Mouse (Mus musculus): ENCODE results near the gene Gm9857. TPM values are rescaled to one million over a fixed set of nuclear protein-coding genes. Genes with fewer than 3 reads are reported as not detected.
A peak's percentile ranks its signal among the peaks of the same experiment; 100 is the strongest.

The Gm9857 gene
- total RNA-seq (2017), result not detected in 2 replicates

DNA sequence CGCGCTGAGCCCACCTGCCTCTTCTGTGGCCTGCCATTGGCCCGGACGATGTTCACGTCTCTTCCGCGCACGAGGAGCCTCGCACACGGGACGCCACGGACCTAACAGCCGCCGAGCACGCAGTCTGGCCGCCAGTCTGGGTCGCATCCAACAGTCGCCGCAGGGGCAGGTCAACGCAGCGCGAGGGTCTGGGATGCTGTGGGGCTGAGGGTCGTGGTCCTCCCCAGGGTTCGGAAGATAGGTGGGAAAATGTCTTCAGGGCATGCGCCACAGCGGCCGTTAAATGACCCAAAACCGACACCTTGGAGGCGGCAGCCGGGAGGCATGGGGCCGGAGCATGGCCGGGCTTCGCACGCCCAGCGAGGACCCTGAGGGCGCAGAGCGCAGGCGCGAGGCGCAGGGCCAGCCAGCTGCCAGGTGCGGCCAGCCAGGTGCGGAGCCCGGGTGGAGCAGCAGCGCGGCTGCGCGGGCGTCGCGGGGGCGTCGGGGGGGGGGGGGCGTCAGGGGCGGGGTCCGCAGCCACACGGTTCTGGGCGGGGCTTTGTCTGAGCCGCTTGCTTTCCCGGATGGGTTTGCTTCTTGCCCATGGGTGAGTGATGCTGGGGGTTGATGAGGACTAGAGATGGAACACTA is at the start of gene Gm9857:
Gene Gm9857, minus strand, starts transcription at position 445 of the 633 bp plus-strand sequence.
- no peak for ATAC-seq (replicated peaks; ENCODE audit: low read depth, poor library complexity, severe bottlenecking)

DNA sequence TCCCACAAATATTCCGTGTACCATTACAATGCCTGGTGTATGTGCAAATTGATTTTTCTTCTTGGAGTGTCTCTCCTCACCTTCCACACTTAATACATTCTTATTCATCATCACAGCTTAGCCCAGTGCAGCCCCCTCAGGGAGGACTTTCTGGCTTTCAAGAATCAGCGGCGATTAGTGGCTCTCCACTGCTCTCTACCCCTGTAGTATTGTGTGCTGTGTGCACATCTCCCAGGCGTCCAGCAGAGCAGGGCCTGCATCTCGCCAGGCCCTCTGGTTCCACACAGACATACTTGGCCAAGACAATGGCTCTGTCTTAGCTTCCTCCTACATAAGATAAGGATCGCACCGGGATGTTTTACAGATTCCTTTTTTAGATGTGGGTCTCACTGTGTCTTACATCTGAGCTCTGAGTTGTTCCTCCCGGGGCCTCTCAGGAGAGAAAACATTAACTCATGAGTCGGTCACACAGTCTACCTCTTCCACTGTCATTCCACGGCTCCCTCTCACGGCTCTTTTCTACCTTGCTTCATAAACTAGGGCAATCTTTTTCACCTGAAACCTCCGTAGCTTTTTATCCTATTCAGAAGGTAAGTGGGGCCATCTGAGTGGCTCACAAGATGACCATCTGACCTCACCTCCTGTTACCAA is 46.9 kb upstream of the Gm9857 start:
- no peak for ATAC-seq (replicated peaks; ENCODE audit: low read depth, poor library complexity, severe bottlenecking)

DNA sequence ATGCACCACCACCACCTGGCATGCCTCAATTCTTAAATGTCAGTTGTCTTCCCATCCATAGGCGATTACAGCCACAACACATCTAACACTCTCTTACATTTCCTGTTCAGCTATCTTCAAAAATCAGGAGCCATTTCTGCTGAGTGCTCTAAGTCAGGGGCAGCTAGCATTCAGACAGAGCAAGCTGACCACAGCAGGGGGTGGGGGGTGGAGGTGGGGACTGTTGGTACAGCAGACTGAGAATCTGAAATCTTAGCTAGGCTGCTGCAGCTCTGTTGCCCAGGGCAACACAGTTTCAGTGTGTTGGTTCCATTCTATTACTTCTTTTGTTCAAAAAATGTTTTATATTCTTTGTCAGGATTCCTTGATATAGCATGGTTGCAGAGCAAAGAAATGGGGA is 46.3 kb upstream of the Gm9857 start:
- ATAC-seq (replicated peaks; ENCODE audit: low read depth, poor library complexity, severe bottlenecking), result 0 out of 2 replicates have a peak, but pooled peaks have one; percentile 43

DNA sequence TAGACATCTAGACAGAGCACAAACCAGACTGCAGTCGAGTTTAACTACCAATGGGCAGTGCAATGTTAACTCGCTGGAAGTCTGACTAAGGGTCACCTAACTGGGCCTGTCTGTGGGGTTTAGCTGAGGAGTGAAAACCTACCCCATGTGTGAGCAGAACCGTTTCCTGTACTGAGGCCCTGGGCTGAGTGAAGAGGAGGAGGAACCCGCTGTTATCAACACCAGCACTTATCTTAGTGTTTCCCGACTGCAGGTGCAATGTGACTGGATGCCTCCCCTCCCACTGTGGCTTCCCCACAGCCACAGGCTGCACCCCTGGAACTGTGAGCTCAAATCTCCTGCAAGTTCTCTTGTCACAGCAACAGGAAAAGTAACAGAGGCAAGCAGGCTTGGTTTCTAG is 43.7 kb upstream of the Gm9857 start:
- peak; percentile 63; the same call in 1 of the 2 replicates for ATAC-seq (replicated peaks; ENCODE audit: low read depth, poor library complexity, severe bottlenecking)

DNA sequence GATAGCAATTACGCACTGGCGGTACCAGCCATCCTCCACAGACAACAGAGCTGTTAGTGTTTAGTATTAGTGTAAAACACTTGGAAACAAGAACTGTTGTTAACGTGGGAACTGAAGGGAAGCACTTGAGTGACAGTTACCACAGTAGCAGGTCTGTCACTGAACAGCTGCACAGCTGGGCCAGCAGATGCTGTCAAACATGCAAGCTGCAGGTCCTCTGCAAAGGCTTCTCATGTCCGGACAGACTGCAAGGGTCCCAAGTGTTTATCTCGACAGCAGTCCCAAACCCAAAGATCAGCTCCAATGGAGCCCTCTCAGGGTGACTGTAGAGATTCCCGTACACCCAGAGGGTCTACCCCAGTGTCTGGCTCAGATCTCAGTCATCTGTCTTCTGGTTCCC is 41.7 kb upstream of the Gm9857 start:
- ATAC-seq (replicated peaks; ENCODE audit: low read depth, poor library complexity, severe bottlenecking), result 0 out of 2 replicates have a peak, but pooled peaks have one; percentile 11

DNA sequence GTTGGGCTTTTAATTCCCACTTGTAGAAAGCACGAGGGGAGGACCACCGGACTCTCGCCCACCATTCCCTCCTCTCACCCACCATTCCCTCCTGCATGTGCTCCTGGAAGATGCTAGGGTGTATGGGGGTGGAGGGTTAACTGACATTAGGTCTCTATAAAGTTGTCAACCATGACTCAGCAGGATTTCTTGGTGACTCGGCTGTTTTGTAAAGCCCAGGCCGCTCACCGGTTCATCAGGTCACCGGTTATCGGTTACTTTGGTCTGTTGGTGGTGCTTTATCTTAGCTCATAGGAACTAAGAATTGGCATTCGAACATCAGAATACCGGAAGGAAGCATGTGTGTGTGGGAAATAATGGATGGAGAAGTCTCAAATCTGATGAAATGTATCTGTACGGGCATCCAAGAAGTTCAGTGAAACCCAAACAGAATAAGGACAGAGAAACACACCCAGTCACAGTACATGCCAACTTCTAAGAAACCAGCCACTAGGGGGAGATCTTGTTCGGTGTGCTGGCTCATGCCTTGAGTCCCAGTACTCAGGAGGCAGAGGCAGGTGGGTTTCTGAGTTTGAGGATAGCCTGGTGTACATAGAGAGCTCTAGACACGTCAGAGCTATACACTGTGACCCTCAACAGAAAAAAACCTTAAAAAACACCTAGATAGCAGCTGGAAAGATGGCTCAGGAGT is 37.2 kb upstream of the Gm9857 start:
- ATAC-seq (replicated peaks; ENCODE audit: low read depth, poor library complexity, severe bottlenecking), result peak; percentile 62

DNA sequence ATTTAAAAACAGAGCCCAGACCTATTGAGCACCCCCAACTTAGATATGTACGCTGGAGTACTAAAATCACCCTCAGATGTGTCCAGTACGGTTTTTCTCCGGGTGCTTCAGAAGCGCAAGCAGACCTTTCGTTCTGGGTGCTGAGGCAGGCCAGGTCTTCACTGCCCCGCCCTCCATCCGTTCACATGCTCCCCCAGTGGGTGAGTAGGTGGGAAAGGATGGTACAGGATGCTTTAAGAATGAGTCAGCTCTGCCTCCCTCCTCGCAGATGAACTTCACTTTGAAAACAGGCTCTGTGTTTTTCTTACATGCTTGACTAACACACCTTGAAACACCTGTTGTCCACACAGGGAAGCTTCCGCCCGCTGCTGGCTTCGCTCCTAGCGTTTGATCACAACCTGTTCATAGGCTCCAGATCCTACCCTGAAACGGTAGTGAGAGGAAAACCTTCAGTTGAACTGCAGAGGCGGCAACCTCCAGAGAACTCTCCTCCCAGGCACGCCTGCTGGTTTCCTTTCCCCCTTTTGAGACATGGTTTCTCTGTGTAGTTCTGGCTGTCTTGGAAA is 34.8 kb upstream of the Gm9857 start:
- no peak for ATAC-seq (replicated peaks; ENCODE audit: low read depth, poor library complexity, severe bottlenecking)

DNA sequence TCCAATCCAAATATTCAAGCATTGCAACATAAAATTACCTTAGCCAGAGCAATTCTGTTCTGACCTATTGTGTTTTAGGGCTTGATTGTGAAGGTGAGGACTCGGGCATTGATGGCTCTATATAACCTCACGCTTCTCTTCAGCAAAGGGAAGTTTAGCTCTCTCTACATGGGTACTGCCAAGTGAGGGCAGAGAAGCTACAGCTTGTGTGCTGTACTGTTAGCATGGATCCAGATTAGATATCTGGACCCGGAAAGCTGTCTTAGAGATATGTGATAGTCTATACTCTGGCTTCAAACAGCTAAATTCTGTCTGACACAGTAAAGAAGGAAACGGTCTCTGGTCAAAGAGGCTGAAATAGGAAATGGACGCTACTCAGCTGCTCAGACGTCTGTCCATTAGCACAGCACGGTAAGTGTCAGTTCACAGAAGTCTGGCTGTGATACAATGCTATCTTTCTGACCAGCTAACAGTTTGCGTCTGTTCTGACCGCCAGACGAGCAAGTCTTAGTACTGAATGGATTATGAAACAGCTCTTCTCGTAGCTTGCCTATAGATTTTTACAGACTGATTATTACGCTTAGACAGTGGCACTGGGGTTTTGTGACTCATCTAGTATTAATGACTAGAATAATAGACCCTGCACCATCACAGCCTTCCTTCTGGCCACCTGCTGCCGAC is 33.9 kb upstream of the Gm9857 start:
- ATAC-seq (replicated peaks; ENCODE audit: low read depth, poor library complexity, severe bottlenecking), result no peak

DNA sequence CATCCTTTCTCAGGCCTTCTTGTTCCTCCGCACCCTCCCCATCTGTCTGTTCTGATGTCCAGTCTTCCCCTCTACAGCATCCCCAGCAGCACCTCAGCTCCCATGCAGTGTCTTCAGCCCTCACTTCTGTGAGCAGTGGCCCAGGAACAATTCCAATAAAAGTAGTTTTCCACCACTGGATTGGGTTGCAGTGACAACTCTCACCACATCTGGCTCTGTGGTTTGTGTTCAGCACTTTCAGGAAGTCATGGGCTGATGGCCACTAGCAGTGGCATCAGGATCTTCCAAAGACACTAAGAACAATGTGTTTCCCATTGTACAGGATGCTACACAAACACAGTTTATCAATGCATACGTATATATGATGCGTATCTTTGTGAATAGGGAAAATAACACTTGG is 25.8 kb upstream of the Gm9857 start:
- peak; percentile 70 for ATAC-seq (replicated peaks; ENCODE audit: low read depth, poor library complexity, severe bottlenecking)

DNA sequence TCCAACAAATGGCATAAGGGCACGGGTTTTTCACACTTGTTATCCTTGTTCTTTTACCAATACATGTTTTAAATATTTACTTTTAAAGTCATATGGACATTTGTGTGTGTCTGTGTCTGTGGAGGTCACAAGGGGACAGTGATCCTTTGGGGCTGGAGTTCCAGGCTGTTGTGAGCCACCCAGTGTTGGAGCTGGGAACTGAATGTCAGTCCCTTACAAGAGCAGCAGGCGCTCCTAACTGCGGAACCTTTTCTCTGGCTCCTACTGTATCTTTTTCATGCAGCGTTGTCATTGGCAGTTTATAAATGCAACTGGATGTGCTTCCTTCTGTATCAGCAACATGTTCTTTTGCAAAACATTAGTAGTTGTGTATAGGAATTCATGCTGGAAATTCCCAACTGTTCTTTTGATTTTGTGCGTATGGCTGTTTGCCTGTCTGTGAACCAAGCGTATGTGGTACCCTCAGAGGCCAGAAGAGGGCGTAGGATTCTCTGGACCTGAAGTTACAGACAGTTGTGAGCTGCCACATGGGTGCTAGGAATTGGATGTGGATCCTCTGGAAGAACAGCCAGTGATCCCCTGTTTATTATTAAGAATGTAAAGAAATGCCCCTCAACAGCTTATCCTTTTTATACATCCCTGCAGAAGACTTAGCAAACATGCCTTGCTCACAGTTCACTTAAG is 24.3 kb upstream of the Gm9857 start:
- no peak for ATAC-seq (replicated peaks; ENCODE audit: low read depth, poor library complexity, severe bottlenecking)

DNA sequence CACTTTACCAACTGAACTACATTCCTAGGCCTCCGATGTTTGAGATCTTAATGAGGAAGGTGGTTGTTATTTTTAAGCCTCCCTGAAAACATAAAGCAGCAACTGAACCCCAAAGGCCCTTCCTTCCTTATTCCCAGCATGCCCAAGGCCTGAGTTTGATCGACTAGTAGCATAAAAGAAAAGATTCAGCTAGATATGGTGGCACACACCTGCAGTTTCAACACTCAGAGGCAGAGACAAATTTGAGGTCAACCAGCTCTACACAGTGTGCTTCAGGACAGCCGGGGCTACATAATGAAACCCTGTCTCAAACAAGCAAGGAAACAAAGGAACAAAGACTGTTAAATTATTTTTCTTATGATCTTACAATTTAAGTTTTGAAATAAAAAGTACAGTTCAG is 23.5 kb upstream of the Gm9857 start:
- ATAC-seq (replicated peaks; ENCODE audit: low read depth, poor library complexity, severe bottlenecking), result no peak

DNA sequence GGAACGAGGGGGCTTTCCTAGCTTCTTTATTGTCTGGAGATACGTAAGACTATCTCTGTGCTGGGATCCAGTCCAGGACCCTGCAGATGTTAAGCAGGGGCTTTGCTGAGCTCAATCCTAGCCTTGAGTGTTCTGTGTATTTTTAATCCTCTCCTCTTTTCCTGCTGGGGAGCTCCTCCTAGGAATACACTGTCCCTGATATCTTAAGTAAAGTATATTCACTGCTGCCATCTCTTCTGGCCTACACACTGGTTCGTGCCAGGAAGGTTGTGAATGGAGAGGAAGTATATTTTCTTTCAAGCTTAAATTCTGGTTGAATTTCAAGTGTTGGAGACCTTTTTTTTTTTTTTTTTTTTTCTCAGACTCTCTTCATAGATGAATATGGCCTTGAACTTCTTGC is 23.0 kb upstream of the Gm9857 start:
- ATAC-seq (replicated peaks; ENCODE audit: low read depth, poor library complexity, severe bottlenecking), result no peak

DNA sequence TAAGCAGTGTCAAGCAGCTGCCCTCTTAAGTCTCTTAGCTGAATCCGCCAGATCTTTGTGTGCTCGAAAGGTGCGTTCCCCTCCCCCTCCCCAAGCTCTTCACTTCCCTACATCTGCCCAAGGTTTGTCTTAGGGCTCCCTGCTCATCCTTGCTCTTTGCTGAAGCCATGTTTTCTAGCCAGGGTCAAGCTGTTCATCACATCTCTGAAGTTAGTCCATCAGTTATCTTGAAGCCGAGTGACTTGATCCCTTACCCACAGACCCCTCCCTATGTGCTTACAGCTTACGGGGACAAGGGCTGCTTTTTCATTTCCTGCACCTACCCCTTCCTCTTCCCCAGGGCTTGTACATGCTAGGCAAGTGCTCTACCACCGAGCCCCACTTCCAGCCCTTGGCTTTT is 21.4 kb upstream of the Gm9857 start:
- no peak; the same call in 1 of the 2 replicates for ATAC-seq (replicated peaks; ENCODE audit: low read depth, poor library complexity, severe bottlenecking)

DNA sequence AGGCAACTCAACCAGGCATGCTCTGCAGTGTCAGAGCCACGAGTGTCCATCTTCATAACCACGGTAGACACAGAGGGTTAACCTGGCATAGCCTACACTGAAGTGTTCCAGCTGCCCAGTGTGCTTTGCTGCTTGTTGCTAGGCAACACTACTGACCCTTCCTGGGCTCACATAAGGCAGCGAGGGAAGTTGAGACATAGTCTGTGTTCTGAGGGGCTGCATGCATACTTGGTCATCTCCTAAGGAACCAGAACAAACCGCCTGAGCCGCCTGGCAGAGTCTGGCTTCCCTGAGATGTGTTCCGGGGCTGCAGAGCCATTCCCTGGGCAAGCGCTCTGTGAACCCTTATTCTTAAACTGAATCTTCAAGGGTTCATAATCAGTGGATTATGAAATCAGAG is 21.0 kb upstream of the Gm9857 start:
- no peak; the same call in 1 of the 2 replicates for ATAC-seq (replicated peaks; ENCODE audit: low read depth, poor library complexity, severe bottlenecking)

DNA sequence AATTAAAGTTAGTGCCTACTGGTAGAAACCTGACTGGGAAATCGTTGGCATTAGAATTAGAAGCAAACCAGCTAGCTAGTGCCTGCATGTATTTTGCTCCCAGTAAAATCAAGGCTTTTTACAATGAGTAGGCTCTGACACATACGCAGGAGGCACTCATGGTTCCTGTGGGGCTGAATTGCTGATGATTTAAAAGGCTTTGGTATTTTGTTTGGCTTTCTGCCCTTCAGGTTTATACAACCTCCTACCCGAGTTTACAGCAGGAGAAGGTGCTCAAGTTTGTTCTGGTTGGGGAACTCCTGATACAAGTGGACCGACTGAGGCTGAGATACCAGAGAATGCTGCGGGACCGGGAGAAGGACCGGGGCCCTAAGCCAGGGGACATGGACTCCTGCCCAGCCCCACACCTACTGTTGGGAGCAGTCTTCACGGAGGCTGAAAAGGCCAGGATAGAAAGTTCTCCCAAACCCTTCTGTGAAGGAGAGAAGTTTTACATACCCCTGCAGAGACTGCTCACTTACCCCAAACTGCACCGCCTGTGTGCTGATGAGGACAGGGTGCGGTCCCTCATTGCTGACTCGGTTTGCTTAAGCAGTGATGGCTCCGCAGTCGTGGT is 19.5 kb upstream of the Gm9857 start:
- no peak for ATAC-seq (replicated peaks; ENCODE audit: low read depth, poor library complexity, severe bottlenecking)

DNA sequence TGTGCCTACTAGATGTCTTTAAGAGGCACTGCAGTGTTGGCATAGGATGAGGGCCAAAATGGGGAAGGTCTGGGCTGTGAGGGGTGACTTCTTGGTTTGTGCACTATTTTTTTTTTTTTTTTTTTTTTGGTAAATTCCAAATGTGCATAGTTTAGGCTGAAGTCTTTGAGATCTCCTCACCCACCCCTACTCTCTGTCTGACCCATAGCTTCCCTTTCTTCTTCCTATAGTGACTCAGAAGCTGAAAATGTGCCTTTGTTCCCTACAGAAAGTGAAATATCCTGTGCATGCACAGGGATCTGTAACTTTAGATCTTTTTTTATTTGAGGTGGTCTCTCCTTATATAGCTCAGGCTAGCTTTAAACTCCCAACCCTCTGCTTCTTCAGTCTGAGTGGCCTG is 17.7 kb upstream of the Gm9857 start:
- ATAC-seq (replicated peaks; ENCODE audit: low read depth, poor library complexity, severe bottlenecking), result 0 out of 2 replicates have a peak, but pooled peaks have one; percentile 19

DNA sequence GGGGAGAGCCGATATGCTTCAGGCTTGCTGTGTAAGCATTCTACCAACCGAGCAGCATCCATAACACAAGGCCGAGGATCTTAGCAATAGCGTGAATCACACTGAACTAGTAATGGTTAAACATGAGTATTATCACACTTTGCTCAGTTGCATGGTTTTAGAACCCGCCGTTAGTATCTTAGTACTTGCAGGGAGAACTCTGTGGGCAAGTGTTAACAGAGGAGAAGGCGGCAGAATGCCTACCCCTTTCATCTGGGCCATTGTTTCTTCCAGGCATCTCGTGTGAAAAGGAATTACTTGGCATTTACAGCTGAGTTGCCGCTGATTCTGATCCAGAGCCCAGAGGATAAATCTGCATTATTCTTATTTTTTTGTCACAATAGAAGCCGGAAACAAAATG is 751 bp upstream of the Gm9857 start:
- ATAC-seq (replicated peaks; ENCODE audit: low read depth, poor library complexity, severe bottlenecking), result no peak

DNA sequence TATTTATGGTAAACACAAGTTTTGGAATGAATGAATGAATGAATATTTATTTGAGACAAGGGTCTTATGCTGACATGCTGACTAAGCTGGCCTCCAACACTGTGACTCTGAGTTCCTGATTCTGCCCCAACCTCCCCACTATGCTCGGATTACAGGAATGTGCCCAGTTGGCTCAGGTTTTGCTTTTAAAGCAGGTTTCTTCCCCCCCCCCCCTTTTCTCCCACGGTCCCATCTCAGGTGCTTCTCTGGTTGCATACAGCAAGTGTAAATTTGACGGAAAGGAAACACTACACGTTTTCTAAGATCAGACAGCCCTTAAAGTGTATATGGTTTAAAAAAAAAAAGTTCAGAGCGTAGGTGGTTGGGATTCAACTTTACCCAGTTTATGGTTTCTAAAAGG is 672 bp downstream of the Gm9857 start, which contains the start of gene Henmt1:
Gene Henmt1, plus strand, starts transcription at position 301 of the 400 bp plus-strand sequence.
- ATAC-seq (replicated peaks; ENCODE audit: low read depth, poor library complexity, severe bottlenecking), result no peak

DNA sequence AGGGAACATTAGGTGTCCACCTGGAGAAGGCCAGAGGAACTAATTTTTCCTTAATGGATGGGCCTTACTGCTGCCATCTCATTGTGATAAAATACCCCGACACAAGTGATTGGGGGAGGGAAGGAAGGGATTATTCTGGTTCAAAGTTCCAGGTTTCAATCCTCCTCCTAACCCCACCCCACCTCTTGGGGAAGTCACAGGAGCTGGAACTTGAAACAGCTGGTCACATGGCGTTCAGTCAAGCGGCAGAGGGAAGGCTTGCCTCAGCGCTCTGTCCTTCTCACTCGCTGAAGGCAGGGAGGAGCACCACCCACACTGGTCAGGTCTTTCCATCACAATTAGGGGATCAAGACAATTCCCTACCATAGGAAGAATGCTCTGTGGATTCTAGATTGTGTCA is 1.6 kb downstream of the Gm9857 start:
- ATAC-seq (replicated peaks; ENCODE audit: low read depth, poor library complexity, severe bottlenecking), result no peak
